Mouse (Mus musculus) kidney, postnatal 0 days (tissue): Measurements from ENCODE around the gene Tmod1. TPM values are rescaled to one million over a fixed set of nuclear protein-coding genes. Genes with fewer than 3 reads are reported as not detected.

Experiments
- ATAC-seq: fragments of 200-750 bp; cut with Nextera tagmentation; replicated peaks from 2 replicates; pipeline ENCODE4 v1.8.0; 2017; ENCODE audit warnings: low read depth, moderate number of reproducible peaks, moderate TSS enrichment, moderate library complexity; ENCODE audit not compliant: low FRiP score
- DNase-seq: peaks from one replicate; pipeline ENCODE4 v3.0.0-alpha.2; 2016; ENCODE audit warnings: low spot score
- H3K27ac ChIP-seq: fragments of 300-500 bp; sonication (generic); 2 replicates; pipeline ENCODE4 v1.5.1; 2014; ENCODE audit warnings: mild to moderate bottlenecking
- H3K27me3 ChIP-seq: fragments of 300-500 bp; sonication (generic); 2 replicates; pipeline ENCODE4 v1.6.1; 2014; ENCODE audit warnings: low read length, mixed read lengths; ENCODE audit not compliant: insufficient read depth
- H3K36me3 ChIP-seq: fragments of 300-500 bp; sonication (generic); 2 replicates; pipeline ENCODE4 v1.6.1; 2014; ENCODE audit warnings: low read length, mixed read lengths; ENCODE audit not compliant: insufficient read depth
- H3K4me1 ChIP-seq: fragments of 300-500 bp; sonication (generic); replicated peaks from 2 replicates; pipeline ENCODE4 v1.6.1; 2014; ENCODE audit warnings: antibody characterized with exemption, low read length, mixed read lengths; ENCODE audit not compliant: insufficient read depth
- H3K4me2 ChIP-seq: fragments of 300-500 bp; sonication (generic); 2 replicates; pipeline ENCODE4 v1.6.1; 2014; ENCODE audit warnings: mild to moderate bottlenecking, low read length, moderate library complexity, mixed read lengths
- H3K4me3 ChIP-seq: fragments of 300-500 bp; sonication (generic); replicated peaks from 2 replicates; pipeline ENCODE4 v1.5.1; 2014; ENCODE audit warnings: low read depth, low read length
- H3K9ac ChIP-seq: fragments of 300-500 bp; sonication (generic); 2 replicates; pipeline ENCODE4 v1.6.1; 2014; ENCODE audit warnings: low read depth, low read length
- H3K9me3 ChIP-seq: fragments of 300-500 bp; sonication (generic); replicated peaks from 2 replicates; pipeline ENCODE4 v1.6.1; 2016; ENCODE audit warnings: low read length, inconsistent platforms, mixed read lengths
- CTCF ChIP-seq: IDR thresholded peaks from 2 replicates; pipeline ENCODE4 v1.5.1; 2016; ENCODE audit warnings: antibody characterized with exemption, low read depth, mild to moderate bottlenecking, moderate library complexity
- WGBS: fragments of 180-500 bp; shearing (Covaris S2); extraction: QIAGEN DNeasy Blood & Tissue Kit; methylation state at CpG from one replicate; pipeline ENCODE4 v1.1.7; 2014; 5-methylcytosine and 5-hydroxymethylcytosine counted together
- polyA plus RNA-seq: library from polyadenylated mRNA; unstranded; fragments of >200 nt; fragmentation: Nextera tagmentation; extraction: Ambion mirVana; gene quantifications from 2 replicates; pipeline ENCODE4 v1.2.1, GENCODE M21; 2015

Tmod1 gene
- polyA plus RNA-seq, 1 experiment from 2014 or later, result 5.5 TPM

GRCm38 (mm10) chr4:46023021-46023481, 15.7 kb upstream of the Tmod1 start:
- ATAC-seq, result no peak
- H3K4me3 ChIP-seq, result no peak overlapping the region
- H3K9ac ChIP-seq, result no peak overlapping the region
- H3K27me3 ChIP-seq, result no peaks in the 10 kb centered on the region
- H3K4me1 ChIP-seq, result no peaks in the 10 kb centered on the region
- DNase-seq, result no peak
- no peak overlapping the region for H3K4me2 ChIP-seq
- H3K9me3 ChIP-seq, result no peaks in the 10 kb centered on the region
- H3K27ac ChIP-seq, result no peak overlapping the region
- WGBS, result 53% methylated on average over 3 of the region's 3 CpGs
- 0 out of 2 replicates have a peak, but pooled peaks cover 7% of the 10 kb centered on the region for H3K36me3 ChIP-seq
- TF ChIP-seq CTCF, result no peak

GRCm38 (mm10) chr4:46025893-46026292, 12.8 kb upstream of the Tmod1 start:
- Histone ChIP-seq H3K36me3 (0 out of 2 replicates have a peak, but pooled peaks cover 5% of the 10 kb centered on the region), H3K4me2 (no peak overlapping the region), H3K9me3 (no peaks in the 10 kb centered on the region), H3K4me3 (no peak overlapping the region), H3K27me3 (no peaks in the 10 kb centered on the region), H3K9ac (no peak overlapping the region), H3K4me1 (no peaks in the 10 kb centered on the region), H3K27ac (no peak overlapping the region)
- 48% methylated on average over 7 of the region's 7 CpGs for WGBS
- peak; percentile 33; the same call in 1 of the 2 replicates for ATAC-seq
- DNase-seq, result peak; percentile 49
- TF ChIP-seq CTCF, result peak; percentile 71

DNA sequence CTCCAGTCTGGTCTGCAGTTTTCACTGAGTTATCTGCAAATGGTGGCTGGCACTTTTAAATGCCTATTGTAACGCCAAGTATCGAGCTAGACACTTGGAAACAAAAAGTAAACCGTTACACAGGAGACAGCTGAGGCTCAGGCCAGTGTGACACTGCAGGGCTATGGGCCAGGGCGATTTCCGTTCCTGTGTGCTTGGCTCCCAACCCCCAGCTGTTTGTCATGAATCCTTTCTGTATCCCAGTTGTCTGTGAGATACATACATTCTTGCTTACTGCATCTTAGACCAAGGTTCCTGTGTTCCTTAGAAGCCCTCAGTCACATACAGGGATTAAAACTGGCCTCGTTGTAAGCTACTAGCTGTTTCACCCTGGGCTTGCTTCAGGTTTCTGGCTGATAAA, 10.5 kb upstream of the Tmod1 start:
- ATAC-seq (no peak), DNase-seq (no peak)
- Histone ChIP-seq H3K9me3 (no peaks in the 10 kb centered on the region), H3K27me3 (no peaks in the 10 kb centered on the region), H3K36me3 (0 out of 2 replicates have a peak, but pooled peaks cover 5% of the 10 kb centered on the region), H3K4me3 (no peak overlapping the region), H3K4me1 (no peaks in the 10 kb centered on the region), H3K9ac (no peak overlapping the region), H3K27ac (no peak overlapping the region), H3K4me2 (no peak overlapping the region)
- WGBS, result 67% methylated on average over 6 of the region's 6 CpGs
- TF ChIP-seq CTCF, result no peak

DNA sequence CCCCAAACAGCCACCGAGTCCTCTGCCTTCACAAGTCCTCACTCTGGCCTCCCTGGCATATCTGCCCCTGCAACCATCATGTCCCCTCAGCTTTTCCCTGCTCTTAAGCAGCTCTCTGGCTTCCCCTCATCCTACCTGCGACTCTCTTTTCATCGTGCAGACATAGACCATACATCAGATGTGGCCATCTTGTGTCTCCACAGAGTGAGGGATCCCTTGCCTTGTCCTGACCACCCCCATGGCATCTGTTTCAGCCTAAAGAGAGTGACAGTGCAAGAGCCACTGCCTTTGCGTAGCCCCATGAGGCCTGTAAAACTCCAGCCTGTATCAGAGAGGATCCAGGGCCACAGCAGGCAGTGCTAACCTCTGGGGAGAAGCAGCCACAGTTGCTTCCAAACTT, 10.0 kb upstream of the Tmod1 start:
- no peak overlapping the region for H3K4me2 ChIP-seq
- H3K27me3 ChIP-seq, result no peaks in the 10 kb centered on the region
- DNase-seq (no peak), ATAC-seq (no peak)
- 81% methylated on average over 4 of the region's 4 CpGs for WGBS
- H3K36me3 ChIP-seq, result 0 out of 2 replicates have a peak, but pooled peaks cover 5% of the 10 kb centered on the region
- no peak overlapping the region for H3K4me3 ChIP-seq
- H3K4me1 ChIP-seq, result no peaks in the 10 kb centered on the region
- 0 out of 2 replicates have a peak overlapping the region, but pooled peaks have one; percentile 0 for H3K27ac ChIP-seq
- TF ChIP-seq CTCF, result no peak
- H3K9me3 ChIP-seq, result no peaks in the 10 kb centered on the region
- H3K9ac ChIP-seq, result no peak overlapping the region

- WGBS, result 38% methylated on average over 9 of the region's 9 CpGs
- DNase-seq (peak; percentile 80), ATAC-seq (peak; percentile 52; the same call in 1 of the 2 replicates)
- H3K9me3 ChIP-seq, result no peaks in the 10 kb centered on the region
- no peaks in the 10 kb centered on the region for H3K4me1 ChIP-seq
- peak; percentile 76 for TF ChIP-seq CTCF
- H3K27ac ChIP-seq, result no peak overlapping the region
- 0 out of 2 replicates have a peak, but pooled peaks cover 5% of the 10 kb centered on the region for H3K36me3 ChIP-seq
- H3K4me3 ChIP-seq, result no peak overlapping the region
- H3K9ac ChIP-seq, result no peak overlapping the region
- no peaks in the 10 kb centered on the region for H3K27me3 ChIP-seq
- no peak overlapping the region for H3K4me2 ChIP-seq
Observed at GRCm38 (mm10) chr4:46029552-46029951, 9.2 kb upstream of the Tmod1 start.

DNA sequence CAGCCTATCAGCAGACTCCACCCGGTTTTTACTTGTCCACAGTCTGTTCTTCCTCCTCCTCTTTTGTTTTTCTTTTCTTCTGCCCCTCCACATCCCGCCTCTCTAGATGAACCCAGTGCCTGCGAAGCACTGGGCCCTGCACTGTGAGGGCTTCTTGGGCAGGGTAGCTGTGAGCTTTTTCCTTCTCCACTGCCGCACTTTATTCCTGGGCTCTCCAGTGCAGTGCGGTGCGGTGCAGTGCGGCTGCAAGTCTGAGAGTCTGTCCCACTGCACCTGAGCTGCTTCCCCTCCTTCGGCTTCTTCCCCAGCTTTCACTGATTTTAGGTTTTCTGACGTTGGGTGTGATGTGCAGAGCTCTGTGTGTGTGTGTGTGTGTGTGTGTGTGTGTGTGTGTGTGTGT, 6.3 kb upstream of the Tmod1 start:
- no peaks in the 10 kb centered on the region for H3K36me3 ChIP-seq
- ATAC-seq (no peak), DNase-seq (no peak)
- no peaks in the 10 kb centered on the region for H3K4me1 ChIP-seq
- H3K9me3 ChIP-seq, result no peaks in the 10 kb centered on the region
- no peak overlapping the region for H3K4me3 ChIP-seq
- H3K9ac ChIP-seq, result no peak overlapping the region
- WGBS, result 72% methylated on average over 9 of the region's 9 CpGs
- H3K27ac ChIP-seq, result no peak overlapping the region
- no peaks in the 10 kb centered on the region for H3K27me3 ChIP-seq
- no peak overlapping the region for H3K4me2 ChIP-seq
- no peak for TF ChIP-seq CTCF

GRCm38 (mm10) chr4:46033197-46033596, 5.5 kb upstream of the Tmod1 start:
- H3K27ac ChIP-seq, result no peak overlapping the region
- H3K27me3 ChIP-seq, result peaks cover 5% of the 10 kb centered on the region; the same call in 1 of the 2 replicates
- WGBS, result 78% methylated on average over 2 of the region's 2 CpGs
- H3K9ac ChIP-seq, result no peak overlapping the region
- DNase-seq, result no peak
- H3K4me2 ChIP-seq, result no peak overlapping the region
- no peaks in the 10 kb centered on the region for H3K36me3 ChIP-seq
- no peak for ATAC-seq
- no peaks in the 10 kb centered on the region for H3K9me3 ChIP-seq
- no peak overlapping the region for H3K4me3 ChIP-seq
- no peak for TF ChIP-seq CTCF
- H3K4me1 ChIP-seq, result no peaks in the 10 kb centered on the region
